7 mouse cellular contexts compared by ENCODE assay signal in genomic region chr9:35188700-35189099, GRCm38 (mm10). TPM values are rescaled to one million over a fixed set of nuclear protein-coding genes. Genes with fewer than 3 reads are reported as not detected.
A peak's percentile ranks its signal among the peaks of the same experiment; 100 is the strongest.
DNase-seq lines count a peak whose midpoint lies in the region; ATAC-seq lines count a peak whose summit lies in the region.

No protein-coding gene starts in this region.

- H3K9me3 ChIP-seq in hindbrain, embryonic 15.5 days, result no peaks in the 10 kb centered on the region
- no peaks in the 10 kb centered on the region for H3K9me3 ChIP-seq in hindbrain, embryonic 12.5 days (replicated peaks)

- DNase-seq in adipocyte (ENCODE audit: low spot score), result peak; percentile 32
- peak; percentile 34 to 63 for DNase-seq in cerebellum, postnatal 4 days (ENCODE audit: low spot score in 2 of 2)
- peak; percentile 40 to 42 for DNase-seq in kidney, postnatal 4 days
- peak; percentile 74 to 78 for DNase-seq in right cerebral cortex, postnatal 10 days (ENCODE audit: low spot score in 2 of 2)
- DNase-seq in spleen, postnatal 14 days (ENCODE audit: low spot score in 2 of 2), result no peak

- peak overlapping the region; percentile 28 for H3K4me2 ChIP-seq in hindbrain, embryonic 15.5 days
- H3K4me2 ChIP-seq in hindbrain, embryonic 12.5 days (replicated peaks), result no peak overlapping the region

- no peaks in the 10 kb centered on the region for H3K27me3 ChIP-seq in hindbrain, embryonic 15.5 days
- no peaks in the 10 kb centered on the region for H3K27me3 ChIP-seq in hindbrain, embryonic 12.5 days

- H3K4me3 ChIP-seq in hindbrain, embryonic 15.5 days, result no peak overlapping the region
- no peak overlapping the region for H3K4me3 ChIP-seq in hindbrain, embryonic 12.5 days

- peak; percentile 65; the same call in 1 of the 2 replicates for ATAC-seq in hindbrain, embryonic 15.5 days (ENCODE audit: low FRiP score, low read depth)
- ATAC-seq in hindbrain, embryonic 12.5 days (ENCODE audit: low FRiP score), result no peak

- no peaks in the 10 kb centered on the region for H3K36me3 ChIP-seq in hindbrain, embryonic 15.5 days
- H3K36me3 ChIP-seq in hindbrain, embryonic 12.5 days, result peaks cover 29% of the 10 kb centered on the region

- peaks cover 12% of the 10 kb centered on the region; the same call in 1 of the 2 replicates for H3K4me1 ChIP-seq in hindbrain, embryonic 15.5 days (replicated peaks)
- no peaks in the 10 kb centered on the region for H3K4me1 ChIP-seq in hindbrain, embryonic 12.5 days

- no peak overlapping the region for H3K9ac ChIP-seq in hindbrain, embryonic 15.5 days
- no peak overlapping the region for H3K9ac ChIP-seq in hindbrain, embryonic 12.5 days

- WGBS in hindbrain, embryonic 15.5 days, result 53% methylated on average over 22 of the region's 22 CpGs
- WGBS in hindbrain, embryonic 12.5 days, result 73% methylated on average over 22 of the region's 22 CpGs

- H3K27ac ChIP-seq in hindbrain, embryonic 15.5 days (replicated peaks), result peak overlapping the region; percentile 42; the same call in 1 of the 2 replicates
- H3K27ac ChIP-seq in hindbrain, embryonic 12.5 days, result no peak overlapping the region

RNA-seq across cellular contexts. Expression of gene Srpr, which starts 11.3 kb away (rescaled TPM):
- 62.3 and 69.1 TPM in 2 replicates for polyA plus RNA-seq in hindbrain, embryonic 15.5 days (2015; fragmentation: Nextera tagmentation; extraction: Ambion mirVana)
- 90.6 and 94.2 TPM in 2 replicates for polyA plus RNA-seq in hindbrain, embryonic 12.5 days (2016; fragmentation: Nextera tagmentation; extraction: Ambion mirVana)

RNA-seq across cellular contexts. Expression of gene Tirap, which starts 11.4 kb away (rescaled TPM):
- polyA plus RNA-seq in hindbrain, embryonic 15.5 days (2015; fragmentation: Nextera tagmentation; extraction: Ambion mirVana), result 5.9 and 6.1 TPM in 2 replicates
- 11.9 and 13.4 TPM in 2 replicates for polyA plus RNA-seq in hindbrain, embryonic 12.5 days (2016; fragmentation: Nextera tagmentation; extraction: Ambion mirVana)

RNA-seq across cellular contexts. Expression of gene Dcps, which starts 12.8 kb away (rescaled TPM):
- polyA plus RNA-seq in hindbrain, embryonic 15.5 days (2015; fragmentation: Nextera tagmentation; extraction: Ambion mirVana), result 70.9 and 71.9 TPM in 2 replicates
- polyA plus RNA-seq in hindbrain, embryonic 12.5 days (2016; fragmentation: Nextera tagmentation; extraction: Ambion mirVana), result 73.1 and 73.8 TPM in 2 replicates

RNA-seq across cellular contexts. Expression of gene Foxred1, which starts 22.2 kb away (rescaled TPM):
- polyA plus RNA-seq in hindbrain, embryonic 15.5 days (2015; fragmentation: Nextera tagmentation; extraction: Ambion mirVana), result 48.1 and 54.4 TPM in 2 replicates
- 45.7 and 50.4 TPM in 2 replicates for polyA plus RNA-seq in hindbrain, embryonic 12.5 days (2016; fragmentation: Nextera tagmentation; extraction: Ambion mirVana)

Comparison
In these comparisons a context has a peak if more than half of its experiments do, and no peak if none do; other contexts are left out.
1. DNase-seq: peak in adipocyte (single experiment), cerebellum, postnatal 4 days (2 of 2), kidney, postnatal 4 days (2 of 2) and right cerebral cortex, postnatal 10 days (2 of 2); none in spleen, postnatal 14 days (0 of 2).